Mouse (Mus musculus) stomach, postnatal 0 days (tissue): ENCODE measurements around the gene Il1rap. TPM values are rescaled to one million over a fixed set of nuclear protein-coding genes. Genes with fewer than 3 reads are reported as not detected.

Experiments
- ATAC-seq: fragments of 200-750 bp; cut with Nextera tagmentation; 2 replicates; pipeline ENCODE4 v1.8.0; 2017; ENCODE audit not compliant: low FRiP score, low TSS enrichment
- DNase-seq: peaks from one replicate; pipeline ENCODE4 v3.0.0-alpha.2; 2016; ENCODE audit warnings: low spot score
- H3K27ac ChIP-seq: fragments of 300-500 bp; sonication (generic); replicated peaks from 2 replicates; pipeline ENCODE4 v1.5.1; 2014; ENCODE audit warnings: mild to moderate bottlenecking, control low read depth
- H3K27me3 ChIP-seq: fragments of 300-500 bp; sonication (generic); 2 replicates; pipeline ENCODE4 v1.6.1; 2014; ENCODE audit warnings: low read length; ENCODE audit not compliant: control insufficient read depth, insufficient read depth
- H3K36me3 ChIP-seq: fragments of 300-500 bp; sonication (generic); 2 replicates; pipeline ENCODE4 v1.6.1; 2014; ENCODE audit warnings: low read length, mixed read lengths; ENCODE audit not compliant: control insufficient read depth, insufficient read depth
- H3K4me1 ChIP-seq: fragments of 300-500 bp; sonication (generic); replicated peaks from 2 replicates; pipeline ENCODE4 v1.6.1; 2014; ENCODE audit warnings: antibody characterized with exemption; ENCODE audit not compliant: control insufficient read depth, insufficient read depth
- H3K4me2 ChIP-seq: fragments of 300-500 bp; sonication (generic); replicated peaks from 2 replicates; pipeline ENCODE4 v1.6.1; 2014; ENCODE audit warnings: low read depth, mild to moderate bottlenecking, control low read depth, moderate library complexity
- H3K4me3 ChIP-seq: fragments of 300-500 bp; sonication (generic); 2 replicates; pipeline ENCODE4 v1.5.1; 2014; ENCODE audit warnings: low read depth, low read length, control low read depth
- H3K9ac ChIP-seq: fragments of 300-500 bp; sonication (generic); 2 replicates; pipeline ENCODE4 v1.6.1; 2014; ENCODE audit warnings: mild to moderate bottlenecking, low read length, control low read depth, mixed read lengths
- H3K9me3 ChIP-seq: fragments of 300-500 bp; sonication (generic); 2 replicates; pipeline ENCODE4 v1.6.1; 2016; ENCODE audit warnings: low read length; ENCODE audit not compliant: control insufficient read depth
- CTCF ChIP-seq: IDR thresholded peaks from 2 replicates; pipeline ENCODE4 v1.5.1; 2016; ENCODE audit warnings: antibody characterized with exemption, low read depth, mild to moderate bottlenecking, moderate library complexity
- EP300 ChIP-seq: optimal IDR thresholded peaks from 2 replicates; pipeline ENCODE3; 2016; ENCODE audit warnings: antibody characterized with exemption
- WGBS: fragments of 180-500 bp; shearing (Covaris S2); extraction: QIAGEN DNeasy Blood & Tissue Kit; methylation state at CpG from one replicate; pipeline ENCODE4 v1.1.7; 2014; 5-methylcytosine and 5-hydroxymethylcytosine counted together
- polyA plus RNA-seq: library from polyadenylated mRNA; unstranded; fragments of >200 nt; fragmentation: Nextera tagmentation; extraction: Ambion mirVana; gene quantifications from 2 replicates; pipeline ENCODE4 v1.2.1, GENCODE M21; 2015

The Il1rap gene
- polyA plus RNA-seq, 1 experiment from 2014 or later: 4.4 TPM

GRCm38 (mm10) chr16:26775976-26776375 is 194.5 kb downstream of the Il1rap start:
- H3K27me3 ChIP-seq: no peaks in the 10 kb centered on the region
- no peaks in the 10 kb centered on the region for H3K36me3 ChIP-seq
- H3K4me2 ChIP-seq: no peak overlapping the region
- no peaks in the 10 kb centered on the region for H3K9me3 ChIP-seq
- no peak for TF ChIP-seq EP300
- no peak for TF ChIP-seq CTCF
- no peak for ATAC-seq
- H3K4me3 ChIP-seq: no peak overlapping the region
- no peak overlapping the region for H3K9ac ChIP-seq
- WGBS: 77% methylated on average over 2 of the region's 2 CpGs
- no peak for DNase-seq
- no peak overlapping the region for H3K27ac ChIP-seq
- H3K4me1 ChIP-seq: no peaks in the 10 kb centered on the region

DNA sequence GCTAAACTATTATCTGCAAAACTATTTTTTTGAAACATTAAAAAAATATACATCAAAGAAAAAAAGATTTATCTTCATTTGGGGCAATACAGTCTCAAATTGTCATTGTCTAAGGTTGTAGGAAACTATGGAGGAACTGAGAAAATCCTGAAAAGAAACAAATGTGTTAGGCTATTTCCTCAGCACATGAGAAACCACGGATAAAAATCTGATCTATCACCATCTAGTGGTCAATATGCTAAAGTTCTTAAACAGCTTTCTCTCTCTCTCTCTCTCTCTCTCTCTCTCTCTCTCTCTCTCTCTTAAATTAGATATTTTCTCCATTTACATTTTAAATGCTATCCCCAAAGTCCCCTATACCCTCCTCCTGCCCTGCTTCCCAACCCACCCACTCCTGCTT is 195.6 kb downstream of the Il1rap start:
- H3K4me2 ChIP-seq: no peak overlapping the region
- H3K27ac ChIP-seq: no peak overlapping the region
- H3K9ac ChIP-seq: no peak overlapping the region
- DNase-seq (no peak), ATAC-seq (no peak)
- no peaks in the 10 kb centered on the region for H3K27me3 ChIP-seq
- no peak overlapping the region for H3K4me3 ChIP-seq
- 7% methylated on average over 1 of the region's 1 CpGs for WGBS
- H3K9me3 ChIP-seq: no peaks in the 10 kb centered on the region
- no peaks in the 10 kb centered on the region for H3K36me3 ChIP-seq
- TF ChIP-seq EP300 (no peak), CTCF (peak; percentile 57)
- no peaks in the 10 kb centered on the region for H3K4me1 ChIP-seq

Other genes starting within 250 kb of the Il1rap start
- gene Cldn1, start 209.9 kb upstream of the Il1rap start, polyA plus RNA-seq: 14.1 and 14.6 TPM in 2 replicates
- gene Cldn16, start 118.6 kb upstream of the Il1rap start, polyA plus RNA-seq: not detected in 2 replicates
- gene Tmem207, start 54.9 kb upstream of the Il1rap start, polyA plus RNA-seq: not detected in 2 replicates